Mouse (Mus musculus) erythroblast, embryonic 14.5 days (primary cell): Measurements from ENCODE around the gene Grip2. TPM values are rescaled to one million over a fixed set of nuclear protein-coding genes. Genes with fewer than 3 reads are reported as not detected.

Source experiments
- H3K27me3 ChIP-seq: 2 replicates; pipeline ENCODE4 v1.6.1; 2012; ENCODE audit warnings: inconsistent platforms; ENCODE audit not compliant: control insufficient read depth
- H3K36me3 ChIP-seq: 2 replicates; pipeline ENCODE4 v1.6.1; 2012; ENCODE audit warnings: mild to moderate bottlenecking, inconsistent platforms; ENCODE audit not compliant: control insufficient read depth
- H3K4me1 ChIP-seq: 2 replicates; pipeline ENCODE4 v1.6.1; 2012; ENCODE audit warnings: inconsistent platforms; ENCODE audit not compliant: control insufficient read depth
- H3K4me3 ChIP-seq: replicated peaks from 2 replicates; pipeline ENCODE3; 2012; ENCODE audit warnings: moderate library complexity, mild to moderate bottlenecking, inconsistent platforms
- H3K9me3 ChIP-seq: 2 replicates; pipeline ENCODE4 v1.6.1; 2012; ENCODE audit warnings: low read length, inconsistent platforms, mixed read lengths; ENCODE audit not compliant: control insufficient read depth
- GATA1 ChIP-seq: IDR thresholded peaks from 2 replicates; pipeline ENCODE4 v1.6.1; 2012; ENCODE audit warnings: low read length, inconsistent platforms, mixed read lengths
- TAL1 ChIP-seq: IDR thresholded peaks from 3 replicates; pipeline ENCODE4 v1.6.1; 2012; ENCODE audit warnings: low read length, inconsistent platforms, mixed read lengths
- polyA plus RNA-seq: library from polyadenylated mRNA; stranded (reverse); fragments of >175 nt; gene quantifications from 2 replicates; pipeline ENCODE4 v1.2.3, GENCODE M21; 2012

The Grip2 gene
- polyA plus RNA-seq, 1 experiment: not detected

DNA sequence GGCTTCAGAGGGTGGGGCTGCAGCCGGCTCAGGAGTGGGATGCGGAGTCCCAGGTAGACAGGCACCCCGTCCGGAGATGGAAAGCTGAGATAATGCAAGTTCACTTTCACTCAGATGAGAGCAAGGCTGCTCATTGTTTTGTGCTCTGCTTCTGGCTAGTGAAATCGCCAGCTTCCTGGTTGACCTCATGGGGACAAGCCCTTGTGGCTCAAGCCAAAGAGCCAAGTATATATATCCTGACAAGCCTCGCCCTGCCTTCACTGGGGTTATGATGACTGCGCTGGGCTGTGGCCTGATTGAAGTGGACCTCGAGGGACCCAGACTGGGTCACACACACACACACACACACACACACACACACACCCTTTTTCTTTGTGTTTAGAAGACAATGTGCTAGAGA, 112.0 kb downstream of the Grip2 start:
- TF ChIP-seq GATA1 (no peak), TAL1 (no peak)
- Histone ChIP-seq H3K9me3 (no peaks in the 10 kb centered on the region), H3K36me3 (peaks cover 21% of the 10 kb centered on the region), H3K4me1 (peaks cover 9% of the 10 kb centered on the region), H3K27me3 (no peaks in the 10 kb centered on the region), H3K4me3 (no peak overlapping the region)

- Histone ChIP-seq H3K9me3 (peaks cover 3% of the 10 kb centered on the region), H3K27me3 (no peaks in the 10 kb centered on the region), H3K36me3 (peaks cover 24% of the 10 kb centered on the region), H3K4me1 (peaks cover 9% of the 10 kb centered on the region), H3K4me3 (no peak overlapping the region)
- no peak for TF ChIP-seq GATA1
- no peak for TF ChIP-seq TAL1
Measured at GRCm38 (mm10) chr6:91713370-91713896, 113.6 kb downstream of the Grip2 start.

GRCm38 (mm10) chr6:91712855-91713331, 114.2 kb downstream of the Grip2 start:
- TF ChIP-seq TAL1: no peak
- no peak for TF ChIP-seq GATA1
- peaks cover 9% of the 10 kb centered on the region for H3K4me1 ChIP-seq
- H3K4me3 ChIP-seq: no peak overlapping the region
- peaks cover 6% of the 10 kb centered on the region for H3K9me3 ChIP-seq
- H3K36me3 ChIP-seq: peaks cover 27% of the 10 kb centered on the region
- no peaks in the 10 kb centered on the region for H3K27me3 ChIP-seq

DNA sequence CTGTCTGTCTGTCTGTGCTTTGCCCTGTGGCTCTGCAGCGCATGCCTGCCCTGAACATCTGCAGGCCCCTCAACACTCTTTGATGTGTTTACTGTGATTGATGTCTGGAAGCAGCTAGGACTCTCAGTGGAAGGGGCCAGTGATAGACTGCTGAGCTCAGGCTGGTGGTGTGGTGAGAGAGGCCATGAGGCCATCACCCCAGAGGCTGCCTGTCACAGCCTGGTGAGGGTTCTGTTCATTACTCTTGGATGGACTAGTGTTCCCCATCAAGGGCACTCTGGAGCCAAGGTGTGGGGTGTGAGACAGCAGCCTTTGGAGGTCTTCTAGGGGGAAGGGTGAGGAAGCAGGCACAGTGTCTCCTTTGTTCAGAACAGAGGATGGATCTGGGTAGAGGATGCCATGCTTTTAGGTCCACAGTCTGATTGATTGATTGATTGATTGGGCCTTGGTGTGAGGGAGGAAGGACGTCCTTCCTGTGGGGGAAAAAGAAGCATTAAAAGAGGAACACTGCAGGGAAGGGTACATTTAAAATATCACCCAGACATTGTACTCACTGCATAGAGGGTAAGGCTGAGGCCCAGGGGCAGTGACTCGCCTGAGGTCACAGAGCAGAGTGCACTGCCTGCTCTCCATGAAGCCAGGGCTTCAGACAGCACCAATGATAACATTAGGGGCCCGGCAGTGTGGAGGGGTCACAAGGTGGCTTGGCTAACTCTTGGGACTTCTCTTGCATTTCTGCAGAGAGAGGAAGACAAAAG, 114.8 kb downstream of the Grip2 start:
- no peak for TF ChIP-seq TAL1
- no peak for TF ChIP-seq GATA1
- H3K9me3 ChIP-seq: peaks cover 6% of the 10 kb centered on the region
- no peak overlapping the region for H3K4me3 ChIP-seq
- H3K4me1 ChIP-seq: peaks cover 9% of the 10 kb centered on the region
- H3K27me3 ChIP-seq: no peaks in the 10 kb centered on the region
- peaks cover 32% of the 10 kb centered on the region for H3K36me3 ChIP-seq

Other genes starting within 250 kb of the Grip2 start
- gene Slc6a6, start 143.2 kb downstream of the Grip2 start, polyA plus RNA-seq: 0.34 and 0.45 TPM in 2 replicates
- 0.59 and 0.71 TPM in 2 replicates for gene Ccdc174, start 50.8 kb upstream of the Grip2 start, polyA plus RNA-seq
- gene 4930590J08Rik, start 75.6 kb upstream of the Grip2 start, polyA plus RNA-seq: not detected in 2 replicates
- gene Fgd5, start 151.6 kb upstream of the Grip2 start, polyA plus RNA-seq: 0.01 and 0.03 TPM in 2 replicates